In the genomic region with DNA sequence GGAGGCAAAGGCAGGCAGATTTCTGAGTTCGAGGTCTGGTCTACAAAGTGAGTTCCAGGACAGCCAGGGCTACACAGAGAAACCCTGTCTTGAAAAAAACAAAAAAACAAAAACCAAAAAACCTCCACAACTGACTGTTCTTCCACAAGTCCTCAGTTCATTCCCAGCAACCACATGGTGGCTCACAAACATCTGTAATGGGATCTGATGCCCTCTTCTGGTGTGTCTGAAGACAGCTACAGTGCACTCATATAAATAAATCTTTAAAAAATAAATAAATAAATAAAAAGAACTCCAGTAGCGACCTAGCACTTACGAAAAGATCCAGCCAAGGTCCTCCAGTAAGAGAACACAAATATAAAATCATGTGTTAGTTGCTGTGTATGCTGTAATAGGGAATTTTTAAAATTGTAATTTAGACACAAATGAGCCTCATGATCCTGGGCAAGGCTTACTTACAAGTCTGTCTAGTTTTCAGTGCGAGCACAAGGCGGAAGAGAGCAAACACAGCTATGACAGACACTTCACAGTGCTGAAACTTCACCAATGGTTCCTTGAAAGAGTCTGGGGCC, we compare ENCODE assay signal across 8 mouse cellular contexts. TPM values are rescaled to one million over a fixed set of nuclear protein-coding genes. Genes with fewer than 3 reads are reported as not detected.
DNase-seq lines count a peak whose midpoint lies in the region; ATAC-seq and TF ChIP-seq lines count a peak whose summit lies in the region.

No protein-coding gene starts in this region.

- peak overlapping the region; percentile 80 for H3K4me2 ChIP-seq in forebrain, embryonic 13.5 days
- H3K4me2 ChIP-seq in liver, embryonic 15.5 days, result peak overlapping the region; percentile 88

- DNase-seq in heart, adult 2 months, result no peak
- no peak for DNase-seq in heart, postnatal 36 days
- DNase-seq in layer of hippocampus, postnatal 25 days (ENCODE audit: extremely low spot score in 1 of 2, low spot score in 1 of 2), result no peak
- no peak for DNase-seq in spleen, postnatal 36 days (ENCODE audit: low spot score in 2 of 2)

- no peak for TF ChIP-seq EP300 in heart, adult 2 months (IDR thresholded peaks at IDR 0.05; ENCODE audit: insufficient read depth, low read depth, low read length)

- no peaks in the 10 kb centered on the region; the same call in 1 of the 2 replicates for H3K79me2 ChIP-seq in heart, adult 2 months (replicated peaks; ENCODE audit: control insufficient read depth, insufficient read depth, low read length)
- H3K79me2 ChIP-seq in C2C12 (ENCODE audit: control insufficient read depth, insufficient read depth), result peaks cover 58% of the 10 kb centered on the region

- no peaks in the 10 kb centered on the region; the same call in 1 of the 2 replicates for H3K36me3 ChIP-seq in heart, adult 2 months (ENCODE audit: control insufficient read depth, insufficient read depth, low read length)
- peaks cover 35% of the 10 kb centered on the region for H3K36me3 ChIP-seq in C2C12 (ENCODE audit: control insufficient read depth, insufficient read depth)
- peaks cover 28% of the 10 kb centered on the region for H3K36me3 ChIP-seq in forebrain, embryonic 13.5 days (ENCODE audit: poor library complexity, severe bottlenecking)
- peaks cover 22% of the 10 kb centered on the region for H3K36me3 ChIP-seq in liver, embryonic 15.5 days (replicated peaks)

- TF ChIP-seq POLR2A in heart, adult 2 months (IDR thresholded peaks at IDR 0.05; ENCODE audit: insufficient read depth, low read depth, low read length), result no peak

- H3K9me3 ChIP-seq in forebrain, embryonic 13.5 days (replicated peaks), result no peaks in the 10 kb centered on the region
- H3K9me3 ChIP-seq in liver, embryonic 15.5 days (replicated peaks), result no peaks in the 10 kb centered on the region

- TF ChIP-seq CTCF in heart, adult 2 months (IDR thresholded peaks at IDR 0.05), result peak; percentile 23
- no peak for TF ChIP-seq CTCF in C2C12 (IDR thresholded peaks at IDR 0.05; ENCODE audit: control insufficient read depth, insufficient read depth, insufficient read length)

- H3K79me3 ChIP-seq in C2C12 (ENCODE audit: low read depth), result peaks cover 25% of the 10 kb centered on the region

- peak overlapping the region; percentile 97 for H3K27ac ChIP-seq in heart, adult 2 months
- peak overlapping the region; percentile 95 for H3K27ac ChIP-seq in forebrain, embryonic 13.5 days
- peak overlapping the region; percentile 95 for H3K27ac ChIP-seq in liver, embryonic 15.5 days (replicated peaks)

- WGBS in heart, adult 2 months, result 32% methylated on average over 5 of the region's 5 CpGs
- 41% methylated on average over 5 of the region's 5 CpGs for WGBS in forebrain, embryonic 13.5 days
- WGBS in liver, embryonic 15.5 days (ENCODE audit: insufficient replicate concordance), result 37% methylated on average over 5 of the region's 5 CpGs

- H3K4me1 ChIP-seq in heart, adult 2 months (ENCODE audit: control insufficient read depth, insufficient read depth, low read length), result no peaks in the 10 kb centered on the region
- peaks cover 9% of the 10 kb centered on the region for H3K4me1 ChIP-seq in forebrain, embryonic 13.5 days
- H3K4me1 ChIP-seq in liver, embryonic 15.5 days (replicated peaks), result peaks cover 19% of the 10 kb centered on the region

- ATAC-seq in forebrain, embryonic 13.5 days, result peak; percentile 16
- no peak for ATAC-seq in liver, embryonic 15.5 days (ENCODE audit: insufficient read depth)
- no peak for ATAC-seq in granulocyte monocyte progenitor cell, adult 5-6 weeks (replicated peaks; ENCODE audit: poor library complexity, severe bottlenecking)

- no peaks in the 10 kb centered on the region for H3K27me3 ChIP-seq in heart, adult 2 months (ENCODE audit: control insufficient read depth, insufficient read depth, low read length)
- no peaks in the 10 kb centered on the region for H3K27me3 ChIP-seq in C2C12 (ENCODE audit: control insufficient read depth, insufficient read depth, insufficient read length)
- H3K27me3 ChIP-seq in forebrain, embryonic 13.5 days, result no peaks in the 10 kb centered on the region
- peaks cover 5% of the 10 kb centered on the region for H3K27me3 ChIP-seq in liver, embryonic 15.5 days

- H3ac ChIP-seq in C2C12 (ENCODE audit: control insufficient read depth, insufficient read length, low read depth), result peak overlapping the region; percentile 51

- intact Hi-C loops in heart, adult 2 months (cut with DNase I), result loop anchor here (2.0 to 5.0 kb wide), 4 partner anchors 20 to 292 kb away; partner anchors contain the start of gene Prkacb
- intact Hi-C loops in heart, postnatal 36 days (cut with DNase I), result loop anchor here (2.0 to 5.0 kb wide), 4 partner anchors 20 to 292 kb away; partner anchors contain the start of genes Prkacb and Ssx2ip

- H3K9ac ChIP-seq in heart, adult 2 months (ENCODE audit: low read depth, low read length), result peak overlapping the region; percentile 70
- peak overlapping the region; percentile 80 for H3K9ac ChIP-seq in forebrain, embryonic 13.5 days
- H3K9ac ChIP-seq in liver, embryonic 15.5 days, result peak overlapping the region; percentile 74

- H3K4me3 ChIP-seq in heart, adult 2 months, result peak overlapping the region; percentile 94
- H3K4me3 ChIP-seq in C2C12 (ENCODE audit: insufficient read depth, poor library complexity, severe bottlenecking), result peak overlapping the region; percentile 71
- peak overlapping the region; percentile 80 for H3K4me3 ChIP-seq in forebrain, embryonic 13.5 days
- H3K4me3 ChIP-seq in liver, embryonic 15.5 days (replicated peaks), result peak overlapping the region; percentile 92

TF ChIP-seq in C2C12, 6 proteins besides CTCF, POLR2A, EP300 and RAD21:
- TF ChIP-seq MYOG (IDR thresholded peaks at IDR 0.05; ENCODE audit: control insufficient read depth, extremely low read depth, insufficient read length) (no peak), MAX (IDR thresholded peaks at IDR 0.05) (no peak), USF1 (IDR thresholded peaks at IDR 0.05; ENCODE audit: low read depth) (no peak), FOSL1 (IDR thresholded peaks at IDR 0.05; ENCODE audit: insufficient read depth, low read length, poor library complexity, severe bottlenecking) (no peak), CEBPB (IDR thresholded peaks at IDR 0.05; ENCODE audit: low read depth) (no peak), MYOD1 (IDR thresholded peaks at IDR 0.05; ENCODE audit: control insufficient read depth, insufficient read length, low read depth) (no peak)

RNA-seq across cellular contexts. Expression of gene Rpf1, which starts 0.9 kb away (rescaled TPM):
- 10 to 100 TPM; 13.0 to 15.3 TPM for total RNA-seq in heart, adult 2 months (2021)
- polyA plus RNA-seq in heart, adult 2 months (2012; rRNA removed), result 5.8 and 12.3 TPM in 2 replicates
- total RNA-seq in heart, postnatal 36 days (2021), result 10 to 100 TPM; 15.7 to 16.0 TPM
- 19.5 TPM for polyA plus RNA-seq in C2C12 (2012; fragmentation: generic; extraction: Trizol)
- 62.5 and 67.5 TPM in 2 replicates for polyA plus RNA-seq in forebrain, embryonic 13.5 days (2015; fragmentation: Nextera tagmentation; extraction: Ambion mirVana)
- polyA plus RNA-seq in liver, embryonic 15.5 days (2015; fragmentation: Nextera tagmentation; extraction: Ambion mirVana), result 25.7 and 25.9 TPM in 2 replicates
- total RNA-seq in layer of hippocampus, postnatal 25 days (2021), result 10 to 100 TPM; 14.6 to 17.5 TPM
- total RNA-seq in granulocyte monocyte progenitor cell, adult 5-6 weeks (2014; fragmentation: Nextera tagmentation), result 60.8 and 77.7 TPM in 2 replicates
- total RNA-seq in granulocyte monocyte progenitor cell, adult 5-6 weeks (2017), result 90.3 and 93.0 TPM in 2 replicates

RNA-seq across cellular contexts. Expression of gene Gng5, which starts 20.7 kb away (rescaled TPM):
- total RNA-seq in heart, adult 2 months (2021), result 100 to 1,000 TPM; 216 to 264 TPM
- 331 and 445 TPM in 2 replicates for polyA plus RNA-seq in heart, adult 2 months (2012; rRNA removed)
- total RNA-seq in heart, postnatal 36 days (2021), result 100 to 1,000 TPM; 246 to 247 TPM
- polyA plus RNA-seq in C2C12 (2012; fragmentation: generic; extraction: Trizol), result 342 TPM
- 754 and 826 TPM in 2 replicates for polyA plus RNA-seq in forebrain, embryonic 13.5 days (2015; fragmentation: Nextera tagmentation; extraction: Ambion mirVana)
- polyA plus RNA-seq in liver, embryonic 15.5 days (2015; fragmentation: Nextera tagmentation; extraction: Ambion mirVana), result 458 and 540 TPM in 2 replicates
- 10 to 100 TPM; 45.0 to 46.0 TPM for total RNA-seq in layer of hippocampus, postnatal 25 days (2021)
- total RNA-seq in granulocyte monocyte progenitor cell, adult 5-6 weeks (2014; fragmentation: Nextera tagmentation), result 393 and 432 TPM in 2 replicates
- 166 and 178 TPM in 2 replicates for total RNA-seq in granulocyte monocyte progenitor cell, adult 5-6 weeks (2017)

RNA-seq across cellular contexts. Expression of gene Spata1, which starts 20.8 kb away (rescaled TPM):
- total RNA-seq in heart, adult 2 months (2021), result 1 to 10 TPM; 1.4 to 2.3 TPM
- 1.2 and 1.8 TPM in 2 replicates for polyA plus RNA-seq in heart, adult 2 months (2012; rRNA removed)
- total RNA-seq in heart, postnatal 36 days (2021), result 1 to 10 TPM; 2.1 to 2.3 TPM
- 0.56 TPM for polyA plus RNA-seq in C2C12 (2012; fragmentation: generic; extraction: Trizol)
- 4.2 and 4.5 TPM in 2 replicates for polyA plus RNA-seq in forebrain, embryonic 13.5 days (2015; fragmentation: Nextera tagmentation; extraction: Ambion mirVana)
- 0.96 and 1.3 TPM in 2 replicates for polyA plus RNA-seq in liver, embryonic 15.5 days (2015; fragmentation: Nextera tagmentation; extraction: Ambion mirVana)
- 1 to 10 TPM; 2.3 to 4.0 TPM for total RNA-seq in layer of hippocampus, postnatal 25 days (2021)
- total RNA-seq in granulocyte monocyte progenitor cell, adult 5-6 weeks (2014; fragmentation: Nextera tagmentation), result 4.6 and 6.4 TPM in 2 replicates
- total RNA-seq in granulocyte monocyte progenitor cell, adult 5-6 weeks (2017), result 7.9 and 27.0 TPM in 2 replicates

RNA-seq across cellular contexts. Expression of gene Uox, which starts 49.9 kb away (rescaled TPM):
- not detected for total RNA-seq in heart, adult 2 months (2021)
- polyA plus RNA-seq in heart, adult 2 months (2012; rRNA removed), result 0.50 TPM in 1 of 2 replicates, not detected in the other
- not detected for total RNA-seq in heart, postnatal 36 days (2021)
- not detected for polyA plus RNA-seq in C2C12 (2012; fragmentation: generic; extraction: Trizol)
- polyA plus RNA-seq in forebrain, embryonic 13.5 days (2015; fragmentation: Nextera tagmentation; extraction: Ambion mirVana), result not detected in 2 replicates
- 30.4 and 56.2 TPM in 2 replicates for polyA plus RNA-seq in liver, embryonic 15.5 days (2015; fragmentation: Nextera tagmentation; extraction: Ambion mirVana)
- not detected for total RNA-seq in layer of hippocampus, postnatal 25 days (2021)
- not detected in 2 replicates for total RNA-seq in granulocyte monocyte progenitor cell, adult 5-6 weeks (2014; fragmentation: Nextera tagmentation)
- not detected in 2 replicates for total RNA-seq in granulocyte monocyte progenitor cell, adult 5-6 weeks (2017)
